Mouse (Mus musculus): ENCODE results near the gene Iqch.

Iqch gene

DNA sequence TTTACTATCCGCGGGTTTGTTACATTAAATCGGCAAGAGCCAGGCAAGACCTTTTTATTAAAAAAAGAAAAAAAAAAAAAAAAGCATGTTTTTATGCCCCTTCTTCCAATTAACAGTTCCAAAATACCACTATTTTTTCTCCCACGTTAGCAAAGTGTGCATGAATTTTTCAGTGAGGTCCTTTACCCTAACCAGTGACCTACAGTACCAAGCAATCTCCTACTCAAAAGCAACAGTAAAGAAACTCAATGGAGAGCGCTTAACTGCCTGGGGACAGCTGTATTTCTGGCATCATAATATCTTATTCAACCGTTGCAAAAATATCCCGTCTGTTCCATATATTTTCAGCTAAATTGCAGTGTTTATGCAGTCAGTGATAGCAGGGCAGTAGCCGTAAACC, 224.1 kb downstream of the Iqch start:
- intact Hi-C loops (cut with DNase I), result no loop called here

DNA sequence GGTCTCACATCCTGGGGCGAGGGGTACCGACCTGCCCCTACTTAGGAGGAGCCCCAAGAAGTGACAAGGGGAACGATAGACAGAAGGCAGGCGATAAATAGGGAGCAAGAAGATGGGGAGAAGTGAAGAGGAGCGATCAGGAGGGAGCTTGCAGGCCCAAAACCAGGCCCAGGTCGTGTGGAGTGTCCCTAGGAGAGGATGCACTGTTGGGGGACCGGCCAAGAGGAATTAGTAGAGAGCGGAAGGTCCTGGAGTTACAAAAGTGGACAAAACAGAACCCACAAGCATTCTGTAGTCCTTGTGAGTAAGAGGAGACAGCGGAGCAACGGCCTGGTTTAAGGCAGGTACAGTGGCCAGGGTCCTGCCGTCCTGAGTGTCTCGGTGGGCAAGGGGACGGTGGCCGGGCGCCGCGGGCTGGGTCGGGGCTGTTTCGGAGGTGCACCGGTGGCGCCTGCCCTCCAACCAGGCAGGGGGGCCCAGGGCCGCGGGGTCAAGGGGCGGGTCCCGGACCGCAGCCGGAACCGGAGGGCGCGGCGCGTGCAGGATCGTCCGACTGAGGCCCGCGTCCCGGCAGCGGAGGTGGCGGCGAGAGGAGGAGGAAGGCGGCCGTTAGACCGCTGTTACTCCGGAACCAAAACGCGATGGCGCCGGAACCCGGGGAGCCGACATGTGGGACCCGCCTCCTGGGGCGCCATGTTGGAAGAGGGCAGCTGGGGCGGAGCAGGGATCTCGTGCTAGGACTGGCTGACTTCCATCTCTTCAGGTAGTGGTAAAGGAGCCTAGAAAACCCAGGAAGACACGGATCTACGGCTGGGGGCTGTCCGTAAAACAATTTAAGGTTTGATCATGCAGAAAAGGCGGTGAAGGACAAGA, 224.8 kb downstream of the Iqch start, which contains the start of gene Map2k5:
Gene Map2k5 (minus strand): TSS at position 633 of the 873 bp plus-strand sequence.
- intact Hi-C loops (cut with DNase I), result no loop called here

DNA sequence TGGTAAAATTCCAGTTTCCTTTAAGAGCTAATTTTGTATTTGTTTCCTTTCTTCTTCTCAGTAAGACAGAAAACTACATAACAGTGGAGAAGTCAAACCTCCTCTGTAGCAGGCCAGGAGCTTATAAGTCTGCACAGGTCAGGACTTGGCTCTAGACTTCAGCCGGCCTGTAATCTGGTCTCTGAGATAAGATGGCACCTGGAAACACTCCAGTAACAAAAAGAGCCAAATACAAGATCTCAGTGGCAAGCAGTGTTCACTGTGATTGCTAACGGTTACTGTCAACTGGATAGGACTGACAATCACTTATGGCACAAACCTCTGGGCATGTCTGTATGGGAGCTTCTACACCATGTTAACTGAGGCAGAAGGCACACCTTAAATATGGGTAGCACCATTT, 229.0 kb downstream of the Iqch start:
- intact Hi-C loops (cut with DNase I), result no loop called here

DNA sequence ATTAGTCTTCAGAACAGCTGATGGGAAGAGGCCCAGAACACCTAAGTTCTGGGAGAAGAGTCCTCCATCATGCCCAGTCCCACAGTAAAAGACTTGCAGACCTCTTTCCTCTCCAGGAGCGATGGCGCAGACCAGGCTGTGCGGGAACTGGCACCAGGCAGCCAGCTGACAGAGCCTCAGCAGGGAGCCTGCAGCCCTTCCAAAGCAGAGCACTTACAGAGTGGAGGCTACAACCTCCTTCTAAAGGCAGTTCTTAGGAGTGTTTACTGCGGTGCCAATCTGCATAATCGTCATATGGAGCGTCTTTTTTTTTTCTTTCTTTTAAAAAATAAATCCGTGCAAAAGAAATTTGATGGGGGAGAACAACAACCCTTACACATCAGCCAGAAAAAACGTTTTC, 229.8 kb downstream of the Iqch start:
- intact Hi-C loops (cut with DNase I), result no loop called here

Data from adrenal gland (tissue).